Mouse (Mus musculus) midbrain, embryonic 11.5 days (tissue): ENCODE data around the gene Rhot1. TPM values are rescaled to one million over a fixed set of nuclear protein-coding genes. Genes with fewer than 3 reads are reported as not detected.

Experiments used
- ATAC-seq: fragments of 200-750 bp; cut with Nextera tagmentation; 2 replicates; pipeline ENCODE4 v1.8.0; 2017; ENCODE audit warnings: moderate TSS enrichment, moderate library complexity; ENCODE audit not compliant: low FRiP score
- DNase-seq: peaks from one replicate; pipeline ENCODE4 v3.0.0; 2015; ENCODE audit warnings: low spot score; ENCODE audit errors: missing footprints
- H3K27ac ChIP-seq: fragments of 300-500 bp; sonication (generic); 2 replicates; pipeline ENCODE4 v1.5.1; 2014; ENCODE audit warnings: low read depth, low read length
- H3K27me3 ChIP-seq: fragments of 300-500 bp; sonication (generic); 2 replicates; pipeline ENCODE4 v1.6.1; 2014; ENCODE audit warnings: mild to moderate bottlenecking, low read length, moderate library complexity, mixed read lengths; ENCODE audit not compliant: control insufficient read depth, insufficient read depth
- H3K36me3 ChIP-seq: fragments of 300-500 bp; sonication (generic); 2 replicates; pipeline ENCODE4 v1.6.1; 2014; ENCODE audit warnings: mild to moderate bottlenecking, low read length, moderate library complexity, mixed read lengths; ENCODE audit not compliant: control insufficient read depth, insufficient read depth
- H3K4me1 ChIP-seq: fragments of 300-500 bp; sonication (generic); 2 replicates; pipeline ENCODE4 v1.6.1; 2014; ENCODE audit warnings: low read length; ENCODE audit not compliant: control insufficient read depth, insufficient read depth
- H3K4me2 ChIP-seq: fragments of 300-500 bp; sonication (generic); 2 replicates; pipeline ENCODE4 v1.6.1; 2014; ENCODE audit warnings: mild to moderate bottlenecking, moderate library complexity
- H3K4me3 ChIP-seq: fragments of 300-500 bp; sonication (generic); 2 replicates; pipeline ENCODE4 v1.5.1; 2014; ENCODE audit warnings: low read depth, low read length
- H3K9ac ChIP-seq: fragments of 300-500 bp; sonication (generic); 2 replicates; pipeline ENCODE4 v1.6.1; 2014; ENCODE audit warnings: low read length
- H3K9me3 ChIP-seq: fragments of 300-500 bp; sonication (generic); 2 replicates; pipeline ENCODE4 v1.6.1; 2016; ENCODE audit warnings: low read length; ENCODE audit not compliant: control insufficient read depth
- WGBS: fragments of 180-500 bp; shearing (Covaris S2); extraction: QIAGEN DNeasy Blood & Tissue Kit; methylation state at CpG from one replicate; pipeline ENCODE4 v1.1.7; 2014; 5-methylcytosine and 5-hydroxymethylcytosine counted together
- polyA plus RNA-seq: library from polyadenylated mRNA; unstranded; fragments of >200 nt; fragmentation: Nextera tagmentation; extraction: Ambion mirVana; gene quantifications from 2 replicates; pipeline ENCODE4 v1.2.1, GENCODE M21; 2014

Gene Rhot1
- polyA plus RNA-seq, 1 experiment from 2014 or later, result 66.0 TPM

- Histone ChIP-seq H3K27ac (peak overlapping the region; percentile 72), H3K4me1 (peaks cover 44% of the 10 kb centered on the region), H3K36me3 (no peaks in the 10 kb centered on the region), H3K9me3 (no peaks in the 10 kb centered on the region), H3K27me3 (no peaks in the 10 kb centered on the region), H3K4me3 (no peak overlapping the region), H3K9ac (peak overlapping the region; percentile 39; the same call in 1 of the 2 replicates), H3K4me2 (no peak overlapping the region)
- peak; percentile 77 for ATAC-seq
- 34% methylated on average over 10 of the region's 10 CpGs for WGBS
- peak; percentile 91 for DNase-seq
Observed at GRCm38 (mm10) chr11:80315743-80316639, 107.2 kb downstream of the Rhot1 start.

Other genes starting within 250 kb of the Rhot1 start
- 89.0 and 98.6 TPM in 2 replicates for gene Utp6, start 246.6 kb upstream of the Rhot1 start, polyA plus RNA-seq
- 28.4 and 30.0 TPM in 2 replicates for gene Suz12, start 215.9 kb upstream of the Rhot1 start, polyA plus RNA-seq
- gene Crlf3, start 128.0 kb upstream of the Rhot1 start, polyA plus RNA-seq, result 29.2 and 30.4 TPM in 2 replicates
- gene Atad5, start 119.6 kb upstream of the Rhot1 start, polyA plus RNA-seq, result 19.1 and 20.1 TPM in 2 replicates
- 29.7 and 30.3 TPM in 2 replicates for gene Tefm, start 66.8 kb upstream of the Rhot1 start, polyA plus RNA-seq
- gene Adap2, start 54.9 kb upstream of the Rhot1 start, polyA plus RNA-seq, result 1.6 and 1.8 TPM in 2 replicates
- gene Rnf135, start 25.2 kb upstream of the Rhot1 start, polyA plus RNA-seq, result 2.1 and 2.8 TPM in 2 replicates
- gene Rhbdl3, start 91.9 kb downstream of the Rhot1 start, polyA plus RNA-seq, result 14.9 and 15.2 TPM in 2 replicates
- 21.6 and 26.5 TPM in 2 replicates for gene 5730455P16Rik, start 169.0 kb downstream of the Rhot1 start, polyA plus RNA-seq
- gene Zfp207, start 174.3 kb downstream of the Rhot1 start, polyA plus RNA-seq, result 338 and 371 TPM in 2 replicates
- 347 and 375 TPM in 2 replicates for gene Psmd11, start 219.6 kb downstream of the Rhot1 start, polyA plus RNA-seq